Comparison of ENCODE assay signal across 9 mouse cellular contexts in the genomic region with DNA sequence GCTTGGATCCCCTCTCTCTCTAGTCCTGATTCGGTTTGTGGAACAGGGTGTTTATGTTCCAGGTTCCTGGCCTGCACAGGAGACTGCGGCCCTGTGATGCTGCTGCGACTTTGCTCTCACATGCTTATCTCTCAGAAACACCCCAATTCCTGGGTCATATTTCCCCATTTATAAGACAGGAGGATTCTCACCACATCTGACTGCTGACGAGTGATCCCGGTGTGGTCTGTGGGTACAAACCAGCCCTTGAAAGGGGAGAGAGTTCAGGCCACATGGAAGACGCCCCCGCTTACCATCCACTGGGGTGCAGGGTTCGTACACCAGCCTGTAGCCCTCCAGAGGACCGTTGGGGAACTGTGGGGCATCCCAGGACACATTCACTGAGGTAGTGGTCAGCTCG. TPM values are rescaled to one million over a fixed set of nuclear protein-coding genes. Genes with fewer than 3 reads are reported as not detected.
A peak's percentile ranks its signal among the peaks of the same experiment; 100 is the strongest.
DNase-seq lines count a peak whose midpoint lies in the region; ATAC-seq and TF ChIP-seq lines count a peak whose summit lies in the region.
"Had no signal": no experiment of that assay in that cellular context is flagged by ENCODE, and none has a peak within 500 bp of the region (broad histone marks: within the 10 kb centered on the region; RNA-seq: fewer than 3 reads in every experiment).

No protein-coding gene starts in this region.

- no peak overlapping the region for H3K4me3 ChIP-seq in gastrocnemius, adult 2 months
- H3K4me3 ChIP-seq in kidney, embryonic 16.5 days (ENCODE audit: low read length), result no peak overlapping the region
- no peak overlapping the region for H3K4me3 ChIP-seq in neural tube, embryonic 15.5 days (replicated peaks)
- H3K4me3 ChIP-seq: stomach, embryonic 15.5 days had no signal

- no peak overlapping the region for H3K4me2 ChIP-seq in kidney, embryonic 16.5 days (replicated peaks; ENCODE audit: low read depth, low read length)
- H3K4me2 ChIP-seq in neural tube, embryonic 15.5 days, result no peak overlapping the region
- H3K4me2 ChIP-seq: stomach, embryonic 15.5 days had no signal

- no peak for DNase-seq in gastrocnemius, adult 2 months
- DNase-seq in gastrocnemius, postnatal 25 days, result no peak
- no peak for DNase-seq in kidney, adult 8-10 months
- no peak for DNase-seq in neural tube, embryonic 10.5 days (ENCODE audit: extremely low spot score, low spot score)
- no peak for DNase-seq in adrenal gland, adult 2 months
- no peak for DNase-seq in ovary, postnatal 14 days (ENCODE audit: low spot score)

- no peaks in the 10 kb centered on the region for H3K27me3 ChIP-seq in kidney, embryonic 16.5 days (ENCODE audit: insufficient read depth, low read length)
- H3K27me3 ChIP-seq in neural tube, embryonic 15.5 days (replicated peaks), result no peaks in the 10 kb centered on the region
- H3K27me3 ChIP-seq: stomach, embryonic 15.5 days had no signal

- H3K27ac ChIP-seq in gastrocnemius, adult 2 months, result peak overlapping the region; percentile 78
- peak overlapping the region; percentile 52 for H3K27ac ChIP-seq in kidney, embryonic 16.5 days (ENCODE audit: low read length)
- peak overlapping the region; percentile 30; the same call in 1 of the 2 replicates for H3K27ac ChIP-seq in neural tube, embryonic 15.5 days (replicated peaks)

- H3K36me3 ChIP-seq in kidney, embryonic 16.5 days (ENCODE audit: insufficient read depth, low read length), result no peaks in the 10 kb centered on the region
- H3K36me3 ChIP-seq in neural tube, embryonic 15.5 days, result no peaks in the 10 kb centered on the region
- H3K36me3 ChIP-seq: stomach, embryonic 15.5 days had no signal

- TF ChIP-seq CTCF in gastrocnemius, adult 2 months (IDR thresholded peaks at IDR 0.05), result no peak

- no peak for ATAC-seq in kidney, embryonic 16.5 days (ENCODE audit: low FRiP score, low TSS enrichment)
- ATAC-seq in neural tube, embryonic 15.5 days (ENCODE audit: low FRiP score), result no peak

- 66% methylated on average over 10 of the region's 10 CpGs for WGBS in kidney, embryonic 16.5 days
- WGBS in neural tube, embryonic 15.5 days, result 77% methylated on average over 10 of the region's 10 CpGs

- no peak overlapping the region for H3K9ac ChIP-seq in kidney, embryonic 16.5 days (replicated peaks; ENCODE audit: low read length)
- no peak overlapping the region for H3K9ac ChIP-seq in neural tube, embryonic 15.5 days (replicated peaks)
- H3K9ac ChIP-seq: stomach, embryonic 15.5 days had no signal

- no peaks in the 10 kb centered on the region for H3K9me3 ChIP-seq in kidney, embryonic 16.5 days (ENCODE audit: low read length)
- no peaks in the 10 kb centered on the region for H3K9me3 ChIP-seq in neural tube, embryonic 15.5 days (replicated peaks)
- H3K9me3 ChIP-seq: stomach, embryonic 15.5 days had no signal

- peaks cover 42% of the 10 kb centered on the region for H3K4me1 ChIP-seq in kidney, embryonic 16.5 days (ENCODE audit: insufficient read depth, low read length)
- H3K4me1 ChIP-seq in neural tube, embryonic 15.5 days, result peaks cover 21% of the 10 kb centered on the region

- intact Hi-C loops in gastrocnemius, adult 2 months (cut with DNase I), result no loop called here

RNA-seq across cellular contexts. Expression of gene Cdc42ep4, which starts 54.3 kb away (rescaled TPM):
- 1 to 10 TPM; 5.2 to 9.1 TPM for total RNA-seq in gastrocnemius, adult 2 months (2021)
- 1 to 10 TPM; 5.2 to 7.3 TPM for total RNA-seq in gastrocnemius, postnatal 25 days (2021)
- polyA plus RNA-seq in kidney, embryonic 16.5 days (2015; fragmentation: Nextera tagmentation; extraction: Ambion mirVana), result 73.9 and 74.5 TPM in 2 replicates
- polyA plus RNA-seq in neural tube, embryonic 15.5 days (2015; fragmentation: Nextera tagmentation; extraction: Ambion mirVana), result 58.1 and 58.6 TPM in 2 replicates
- total RNA-seq in adrenal gland, adult 2 months (2021), result 100 to 1,000 TPM in 1 of 2 experiments, 10 to 100 TPM in 1; 96.8 to 142 TPM
- 155 and 228 TPM in 2 replicates for polyA plus RNA-seq in adrenal gland, adult 2 months (2012; rRNA removed)

Comparison
In these comparisons a context has a peak if more than half of its experiments do, and no peak if none do; other contexts are left out.
1. RNA of gene Cdc42ep4, which starts 54.3 kb away (total RNA-seq): 96.8 to 142 TPM in adrenal gland, adult 2 months; 5.2 to 9.1 TPM in gastrocnemius, adult 2 months and 5.2 to 7.3 TPM in gastrocnemius, postnatal 25 days; every median in the first group is over 4 times any median in the second.
2. Peak in every context shown above with its lines, with median percentiles within 50 percentile points of each other: H3K27ac ChIP-seq.